Mouse (Mus musculus): Measurements from ENCODE around the gene Olfr1474. TPM values are rescaled to one million over a fixed set of nuclear protein-coding genes. Genes with fewer than 3 reads are reported as not detected.
"Not testable (repeated sequence)": the region's sequence is repeated elsewhere in the genome, so short reads cannot be mapped to it uniquely, and the experiment has no call there.

The Olfr1474 gene
- not detected for total RNA-seq (2021)
- long read RNA-seq, experiment 1: 0 reads
- long read RNA-seq, experiment 2: 0 reads

DNA sequence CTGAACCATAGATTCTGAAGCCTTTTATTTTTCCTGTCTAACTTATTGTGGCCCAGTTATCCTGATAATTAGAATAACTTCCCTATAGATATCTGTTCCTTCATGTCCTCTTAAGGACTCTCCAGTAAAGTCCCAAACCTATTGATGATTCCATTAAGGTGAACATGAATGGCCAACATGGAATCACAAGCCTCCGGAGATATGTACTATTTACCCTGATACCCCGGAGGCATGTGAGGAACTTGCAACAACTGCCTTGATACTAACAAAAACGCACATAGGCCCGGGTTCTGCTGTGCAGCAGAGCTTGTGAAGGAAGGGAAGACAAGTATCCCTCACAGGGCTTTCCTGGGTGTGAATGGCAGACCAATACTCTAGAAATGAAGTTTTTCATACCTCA is at the start of gene Olfr1474:
Gene Olfr1474, plus strand, starts transcription at position 301 of the 400 bp plus-strand sequence.
- DNase-seq: not testable (repeated sequence)

DNA sequence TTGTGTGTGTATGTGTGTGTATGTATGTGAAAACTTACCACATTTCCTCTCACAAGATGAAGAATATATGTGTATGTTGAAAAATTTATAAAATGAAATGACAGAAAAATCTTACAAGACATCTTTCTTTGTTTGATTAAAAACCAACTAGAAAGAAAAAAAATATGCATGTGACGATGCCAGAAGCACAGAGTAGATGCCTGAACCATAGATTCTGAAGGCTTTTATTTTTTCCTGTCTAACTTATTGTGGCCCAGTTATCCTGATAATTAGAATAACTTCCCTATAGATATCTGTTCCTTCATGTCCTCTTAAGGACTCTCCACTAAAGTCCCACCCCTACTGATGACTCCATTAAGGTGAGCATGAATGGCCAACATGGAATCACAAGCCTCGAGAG is 26.3 kb upstream of the Olfr1474 start, which contains the start of gene Olfr1471:
Gene Olfr1471, plus strand, starts transcription at position 301 of the 400 bp plus-strand sequence.
- not testable (repeated sequence) for DNase-seq

DNA sequence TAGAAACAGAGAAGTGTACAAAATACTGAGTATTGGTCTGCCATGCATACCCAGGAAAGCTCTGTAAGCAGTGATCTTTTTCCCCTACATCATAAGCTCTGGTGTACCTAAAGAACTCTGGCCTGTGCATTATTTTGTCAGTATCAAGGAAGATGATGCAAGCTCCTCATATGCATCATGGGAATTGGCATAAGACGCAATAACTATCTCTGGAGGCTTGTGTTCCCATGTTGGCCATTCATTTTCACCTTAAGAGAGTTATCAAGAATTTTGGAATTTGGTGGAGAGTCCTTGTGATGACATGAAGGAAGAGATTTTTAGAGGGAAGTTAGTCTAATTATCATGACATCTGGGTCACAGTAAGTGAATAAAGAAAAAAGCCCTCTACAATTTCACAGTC is 13.4 kb upstream of the Olfr1474 start, which contains the start of gene Olfr1472:
Gene Olfr1472, minus strand, starts transcription at position 101 of the 400 bp plus-strand sequence.
- DNase-seq: no peak

DNA sequence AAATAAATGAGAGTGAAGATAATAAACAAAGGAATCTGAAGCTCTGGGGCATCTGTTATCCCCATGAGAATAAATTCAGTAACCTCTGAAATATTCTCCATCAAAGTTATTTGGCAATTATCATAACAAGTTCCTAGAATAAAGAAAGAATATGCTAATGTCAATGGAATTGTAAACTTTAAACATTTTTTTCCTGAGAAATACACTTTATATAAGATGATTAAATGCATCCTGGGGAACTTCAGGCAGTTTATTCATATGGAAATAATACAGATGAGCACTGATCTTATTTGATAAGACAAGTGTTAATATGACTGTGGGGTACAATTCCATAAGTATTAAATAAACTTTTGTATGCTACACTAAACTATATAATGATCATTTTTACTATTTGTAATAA is 10.7 kb downstream of the Olfr1474 start, which contains the start of gene Olfr1475:
Gene Olfr1475, minus strand, starts transcription at position 101 of the 400 bp plus-strand sequence.
- DNase-seq: no peak

DNA sequence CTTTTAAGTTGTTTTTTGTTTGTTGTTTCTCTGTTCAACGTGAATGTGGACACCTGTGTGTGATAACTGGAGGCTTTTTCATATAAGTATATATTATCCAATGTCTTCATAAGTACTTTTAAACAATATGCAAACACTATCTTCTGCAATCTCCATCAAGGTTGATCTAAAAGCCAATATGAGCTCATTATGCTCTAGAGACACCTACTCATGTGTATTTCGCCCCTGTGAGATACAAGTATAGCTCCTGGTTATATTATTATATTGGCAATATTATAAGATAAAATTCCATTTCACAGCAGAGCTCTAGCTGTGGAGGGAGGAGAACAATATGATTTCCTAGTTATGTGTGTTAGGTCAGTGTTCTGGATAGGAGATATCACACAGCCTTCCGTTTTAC is 30.9 kb downstream of the Olfr1474 start, which contains the start of gene Olfr1477:
Gene Olfr1477, plus strand, starts transcription at position 301 of the 400 bp plus-strand sequence.
- DNase-seq: no peak

Other genes with a start within 250 kb of the Olfr1474 start
- not detected for gene Olfr1463, start 238.2 kb upstream of the Olfr1474 start, total RNA-seq (2021)
- not detected for gene Olfr1465, start 154.0 kb upstream of the Olfr1474 start, total RNA-seq (2021)
- not detected for gene Olfr1466, start 130.7 kb upstream of the Olfr1474 start, total RNA-seq (2021)
- not detected for gene Olfr1467, start 107.3 kb upstream of the Olfr1474 start, total RNA-seq (2021)
- gene Olfr1469, start 61.7 kb upstream of the Olfr1474 start, total RNA-seq (2021): not detected
- not detected for gene Olfr1471, start 26.2 kb upstream of the Olfr1474 start, total RNA-seq (2021)
- not detected for gene Olfr1472, start 13.5 kb upstream of the Olfr1474 start, total RNA-seq (2021)
- not detected for gene Olfr1475, start 10.6 kb downstream of the Olfr1474 start, total RNA-seq (2021)
- gene Olfr1477, start 31.0 kb downstream of the Olfr1474 start, total RNA-seq (2021): not detected
- gene Olfr1480, start 58.3 kb downstream of the Olfr1474 start, total RNA-seq (2021): not detected
- not detected for gene Olfr1484, start 113.9 kb downstream of the Olfr1474 start, total RNA-seq (2021)
- not detected for gene Olfr1487, start 147.8 kb downstream of the Olfr1474 start, total RNA-seq (2021)
- not detected for gene Olfr1489, start 162.1 kb downstream of the Olfr1474 start, total RNA-seq (2021)
- not detected for gene Olfr1490, start 181.5 kb downstream of the Olfr1474 start, total RNA-seq (2021)
- not detected for gene Olfr1491, start 227.7 kb downstream of the Olfr1474 start, total RNA-seq (2021)

Measured in heart, adult 18-20 months (tissue).